Mouse (Mus musculus) forebrain, embryonic 12.5 days (tissue): Measurements from ENCODE around the gene Ly6g6c. TPM values are rescaled to one million over a fixed set of nuclear protein-coding genes. Genes with fewer than 3 reads are reported as not detected.

Experiments used
- ATAC-seq: fragments of 200-750 bp; cut with Nextera tagmentation; 2 replicates; pipeline ENCODE4 v1.8.0; 2017; ENCODE audit warnings: moderate TSS enrichment; ENCODE audit not compliant: low FRiP score
- H3K27ac ChIP-seq: fragments of 300-500 bp; sonication (generic); 2 replicates; pipeline ENCODE4 v1.5.1; 2016; ENCODE audit warnings: mild to moderate bottlenecking
- H3K27me3 ChIP-seq: fragments of 300-500 bp; sonication (generic); 2 replicates; pipeline ENCODE4 v1.6.1; 2016; ENCODE audit warnings: mild to moderate bottlenecking
- H3K36me3 ChIP-seq: fragments of 300-500 bp; sonication (generic); replicated peaks from 2 replicates; pipeline ENCODE4 v1.6.1; 2016; ENCODE audit warnings: mild to moderate bottlenecking
- H3K4me1 ChIP-seq: fragments of 300-500 bp; sonication (generic); 2 replicates; pipeline ENCODE4 v1.6.1; 2016
- H3K4me2 ChIP-seq: fragments of 300-500 bp; sonication (generic); 2 replicates; pipeline ENCODE4 v1.6.1; 2016; ENCODE audit warnings: mild to moderate bottlenecking, moderate library complexity
- H3K4me3 ChIP-seq: fragments of 300-500 bp; sonication (generic); replicated peaks from 2 replicates; pipeline ENCODE4 v1.5.1; 2016; ENCODE audit warnings: mild to moderate bottlenecking
- H3K9ac ChIP-seq: fragments of 300-500 bp; sonication (generic); 2 replicates; pipeline ENCODE4 v1.6.1; 2016; ENCODE audit warnings: mild to moderate bottlenecking
- H3K9me3 ChIP-seq: fragments of 300-500 bp; sonication (generic); 2 replicates; pipeline ENCODE4 v1.6.1; 2016
- WGBS: fragments of 180-500 bp; shearing (Covaris S2); methylation state at CpG from one replicate; pipeline ENCODE4 v1.1.7; 2016; 5-methylcytosine and 5-hydroxymethylcytosine counted together
- polyA plus RNA-seq: library from polyadenylated mRNA; unstranded; fragments of >200 nt; fragmentation: Nextera tagmentation; extraction: Ambion mirVana; gene quantifications from 2 replicates; pipeline ENCODE4 v1.2.1, GENCODE M21; 2016

The Ly6g6c gene
- polyA plus RNA-seq, 1 experiment from 2014 or later, result not detected

- ATAC-seq, result no peak
- Histone ChIP-seq H3K9ac (no peak overlapping the region), H3K9me3 (no peaks in the 10 kb centered on the region), H3K4me3 (no peak overlapping the region), H3K27me3 (peaks cover 35% of the 10 kb centered on the region; the same call in 1 of the 2 replicates), H3K4me1 (peaks cover 21% of the 10 kb centered on the region), H3K36me3 (no peaks in the 10 kb centered on the region), H3K4me2 (no peak overlapping the region), H3K27ac (no peak overlapping the region)
- WGBS, result 75% methylated on average over 4 of the region's 4 CpGs
Observed at GRCm38 (mm10) chr17:35080710-35081109, 15.5 kb downstream of the Ly6g6c start.

- 85% methylated on average over 16 of the region's 16 CpGs for WGBS
- Histone ChIP-seq H3K4me3 (no peak overlapping the region), H3K27me3 (peaks cover 20% of the 10 kb centered on the region; the same call in 1 of the 2 replicates), H3K36me3 (no peaks in the 10 kb centered on the region), H3K9ac (no peak overlapping the region), H3K4me2 (no peak overlapping the region), H3K4me1 (peaks cover 2% of the 10 kb centered on the region; the same call in 1 of the 2 replicates), H3K9me3 (no peaks in the 10 kb centered on the region), H3K27ac (no peak overlapping the region)
- no peak for ATAC-seq
Observed at GRCm38 (mm10) chr17:35082841-35083576, 17.8 kb downstream of the Ly6g6c start.

- WGBS, result 90% methylated on average over 3 of the region's 3 CpGs
- no peak for ATAC-seq
- no peak overlapping the region for H3K4me2 ChIP-seq
- no peak overlapping the region for H3K27ac ChIP-seq
- H3K9ac ChIP-seq, result no peak overlapping the region
- H3K27me3 ChIP-seq, result peaks cover 13% of the 10 kb centered on the region; the same call in 1 of the 2 replicates
- H3K36me3 ChIP-seq, result no peaks in the 10 kb centered on the region
- no peak overlapping the region for H3K4me3 ChIP-seq
- no peaks in the 10 kb centered on the region for H3K4me1 ChIP-seq
- H3K9me3 ChIP-seq, result no peaks in the 10 kb centered on the region
Observed at GRCm38 (mm10) chr17:35083929-35084497, 18.8 kb downstream of the Ly6g6c start.

- Histone ChIP-seq H3K27me3 (peaks cover 9% of the 10 kb centered on the region; the same call in 1 of the 2 replicates), H3K4me1 (peaks cover 7% of the 10 kb centered on the region), H3K9ac (no peak within 1 kb of the TSS), H3K27ac (no peak within 1 kb of the TSS), H3K9me3 (no peaks in the 10 kb centered on the region), H3K4me3 (no peak within 1 kb of the TSS), H3K36me3 (no peaks in the 10 kb centered on the region), H3K4me2 (no peak within 1 kb of the TSS)
- 87% methylated on average over 7 of the region's 7 CpGs for WGBS
- ATAC-seq, result no peak
Observed at GRCm38 (mm10) chr17:35085208-35085865, 20.1 kb downstream of the Ly6g6c start, which contains the start of gene Ly6g6f. TSS of gene Ly6g6f (minus strand) at chr17:35085610.

GRCm38 (mm10) chr17:35088151-35088550 is 23.0 kb downstream of the Ly6g6c start:
- H3K9ac ChIP-seq, result no peak overlapping the region
- peaks cover 13% of the 10 kb centered on the region for H3K4me1 ChIP-seq
- no peak overlapping the region for H3K27ac ChIP-seq
- H3K4me3 ChIP-seq, result no peak overlapping the region
- ATAC-seq, result no peak
- H3K36me3 ChIP-seq, result peaks cover 17% of the 10 kb centered on the region
- H3K27me3 ChIP-seq, result peaks cover 4% of the 10 kb centered on the region; the same call in 1 of the 2 replicates
- H3K9me3 ChIP-seq, result no peaks in the 10 kb centered on the region
- H3K4me2 ChIP-seq, result no peak overlapping the region
- 50% methylated on average over 2 of the region's 2 CpGs for WGBS

GRCm38 (mm10) chr17:35088825-35089644 is 23.8 kb downstream of the Ly6g6c start, which contains the start of gene Abhd16a:
TSS of gene Abhd16a (plus strand) at chr17:35089263.
- peaks cover 3% of the 10 kb centered on the region; the same call in 1 of the 2 replicates for H3K27me3 ChIP-seq
- WGBS, result 3% methylated on average over 65 of the region's 67 CpGs
- peak within 1 kb of the TSS; percentile 55 for H3K4me3 ChIP-seq
- peaks cover 13% of the 10 kb centered on the region for H3K4me1 ChIP-seq
- H3K27ac ChIP-seq, result peak within 1 kb of the TSS; percentile 91
- peak; percentile 99 for ATAC-seq
- peak within 1 kb of the TSS; percentile 68 for H3K9ac ChIP-seq
- peaks cover 22% of the 10 kb centered on the region for H3K36me3 ChIP-seq
- H3K4me2 ChIP-seq, result peak within 1 kb of the TSS; percentile 62
- H3K9me3 ChIP-seq, result no peaks in the 10 kb centered on the region

GRCm38 (mm10) chr17:35090166-35090932 is 25.2 kb downstream of the Ly6g6c start:
- 78% methylated on average over 8 of the region's 8 CpGs for WGBS
- peak overlapping the region; percentile 62 for H3K4me2 ChIP-seq
- peak overlapping the region; percentile 68 for H3K9ac ChIP-seq
- H3K4me1 ChIP-seq, result peaks cover 13% of the 10 kb centered on the region
- H3K4me3 ChIP-seq, result peak overlapping the region; percentile 55
- ATAC-seq, result no peak
- no peak overlapping the region for H3K27ac ChIP-seq
- peaks cover 35% of the 10 kb centered on the region for H3K36me3 ChIP-seq
- peaks cover under 1% of the 10 kb centered on the region; the same call in 1 of the 2 replicates for H3K27me3 ChIP-seq
- H3K9me3 ChIP-seq, result no peaks in the 10 kb centered on the region

- H3K9ac ChIP-seq, result no peak overlapping the region
- H3K4me2 ChIP-seq, result no peak overlapping the region
- H3K4me3 ChIP-seq, result no peak overlapping the region
- H3K27ac ChIP-seq, result no peak overlapping the region
- no peaks in the 10 kb centered on the region for H3K27me3 ChIP-seq
- H3K9me3 ChIP-seq, result no peaks in the 10 kb centered on the region
- ATAC-seq, result no peak
- WGBS, result 93% methylated on average over 14 of the region's 14 CpGs
- H3K4me1 ChIP-seq, result peaks cover 13% of the 10 kb centered on the region
- H3K36me3 ChIP-seq, result peaks cover 56% of the 10 kb centered on the region
Observed at GRCm38 (mm10) chr17:35092403-35093198, 27.4 kb downstream of the Ly6g6c start.

- peaks cover 77% of the 10 kb centered on the region for H3K36me3 ChIP-seq
- WGBS, result 94% methylated on average over 15 of the region's 15 CpGs
- H3K27me3 ChIP-seq, result no peaks in the 10 kb centered on the region
- no peak overlapping the region for H3K4me2 ChIP-seq
- H3K27ac ChIP-seq, result no peak overlapping the region
- no peaks in the 10 kb centered on the region for H3K9me3 ChIP-seq
- ATAC-seq, result no peak
- H3K9ac ChIP-seq, result no peak overlapping the region
- H3K4me1 ChIP-seq, result peaks cover 12% of the 10 kb centered on the region
- H3K4me3 ChIP-seq, result no peak overlapping the region
Observed at GRCm38 (mm10) chr17:35094475-35095365, 29.5 kb downstream of the Ly6g6c start.

GRCm38 (mm10) chr17:35096597-35096996 is 31.4 kb downstream of the Ly6g6c start:
- H3K9me3 ChIP-seq, result no peaks in the 10 kb centered on the region
- H3K27me3 ChIP-seq, result no peaks in the 10 kb centered on the region
- no peak overlapping the region for H3K27ac ChIP-seq
- ATAC-seq, result no peak
- H3K9ac ChIP-seq, result no peak overlapping the region
- no peaks in the 10 kb centered on the region for H3K4me1 ChIP-seq
- no peak overlapping the region for H3K4me3 ChIP-seq
- WGBS, result 79% methylated on average over 12 of the region's 12 CpGs
- peaks cover 94% of the 10 kb centered on the region for H3K36me3 ChIP-seq
- H3K4me2 ChIP-seq, result no peak overlapping the region
